Mouse (Mus musculus) limb, embryonic 14.5 days (tissue): Measurements from ENCODE around the gene Cers3. TPM values are rescaled to one million over a fixed set of nuclear protein-coding genes. Genes with fewer than 3 reads are reported as not detected.

Experiments
- ATAC-seq: fragments of 200-750 bp; cut with Nextera tagmentation; 2 replicates; pipeline ENCODE4 v1.8.0; 2017; ENCODE audit warnings: low read depth, moderate number of reproducible peaks, moderate TSS enrichment; ENCODE audit not compliant: low FRiP score
- DNase-seq: peaks from one replicate; pipeline ENCODE4 v3.0.0-alpha.2; 2015; ENCODE audit warnings: low spot score
- H3K27ac ChIP-seq: fragments of 300-500 bp; sonication (generic); replicated peaks from 2 replicates; pipeline ENCODE4 v1.5.1; 2014; ENCODE audit warnings: low read depth, mild to moderate bottlenecking, low read length, moderate library complexity, mixed read lengths
- H3K27me3 ChIP-seq: fragments of 300-500 bp; sonication (generic); 2 replicates; pipeline ENCODE4 v1.6.1; 2014; ENCODE audit warnings: low read length, mixed read lengths; ENCODE audit not compliant: control insufficient read depth, insufficient read depth
- H3K36me3 ChIP-seq: fragments of 300-500 bp; sonication (generic); 2 replicates; pipeline ENCODE4 v1.6.1; 2014; ENCODE audit warnings: mild to moderate bottlenecking, low read length, moderate library complexity, mixed read lengths; ENCODE audit not compliant: control insufficient read depth, insufficient read depth
- H3K4me1 ChIP-seq: fragments of 300-500 bp; sonication (generic); 2 replicates; pipeline ENCODE4 v1.6.1; 2014; ENCODE audit warnings: antibody characterized with exemption, low read length, mixed read lengths; ENCODE audit not compliant: control insufficient read depth, insufficient read depth
- H3K4me2 ChIP-seq: fragments of 300-500 bp; sonication (generic); replicated peaks from 2 replicates; pipeline ENCODE4 v1.6.1; 2014; ENCODE audit warnings: low read depth, mild to moderate bottlenecking, low read length, moderate library complexity; ENCODE audit not compliant: severe bottlenecking
- H3K4me3 ChIP-seq: fragments of 300-500 bp; sonication (generic); replicated peaks from 2 replicates; pipeline ENCODE4 v1.5.1; 2014; ENCODE audit warnings: low read length
- H3K9ac ChIP-seq: fragments of 300-500 bp; sonication (generic); 2 replicates; pipeline ENCODE4 v1.6.1; 2014; ENCODE audit warnings: mild to moderate bottlenecking, low read depth, low read length, moderate library complexity; ENCODE audit not compliant: severe bottlenecking
- H3K9me3 ChIP-seq: fragments of 300-500 bp; sonication (generic); 2 replicates; pipeline ENCODE4 v1.6.1; 2016; ENCODE audit warnings: low read length; ENCODE audit not compliant: control insufficient read depth
- POLR2A ChIP-seq: fragments of 200-500 bp; IDR thresholded peaks from 2 replicates; pipeline ENCODE4 v1.8.0; 2012; ENCODE audit warnings: inconsistent platforms, mild to moderate bottlenecking, moderate library complexity, borderline replicate concordance; ENCODE audit not compliant: insufficient read depth, insufficient read length; ENCODE audit errors: extremely low read depth
- WGBS: fragments of 180-500 bp; shearing (Covaris S2); extraction: QIAGEN DNeasy Blood & Tissue Kit; methylation state at CpG from one replicate; pipeline ENCODE4 v1.1.7; 2014; 5-methylcytosine and 5-hydroxymethylcytosine counted together
- polyA plus RNA-seq, 2 experiments: library from polyadenylated mRNA; depleted of rRNA in 1 of 2; stranded (reverse) in 1 of 2; unstranded in 1 of 2; fragments of >200 nt; fragmentation: Nextera tagmentation in 1 of 2; extraction: Ambion mirVana in 1 of 2; gene quantifications; 2 replicates each; pipeline versions ENCODE4 v1.2.1 to v1.2.3; 2012 to 2014

Cers3 gene
- polyA plus RNA-seq (2012; rRNA removed) (4.4 TPM in 2 replicates), polyA plus RNA-seq (2014; fragmentation: Nextera tagmentation; extraction: Ambion mirVana) (11.9 and 12.0 TPM in 2 replicates)

DNA sequence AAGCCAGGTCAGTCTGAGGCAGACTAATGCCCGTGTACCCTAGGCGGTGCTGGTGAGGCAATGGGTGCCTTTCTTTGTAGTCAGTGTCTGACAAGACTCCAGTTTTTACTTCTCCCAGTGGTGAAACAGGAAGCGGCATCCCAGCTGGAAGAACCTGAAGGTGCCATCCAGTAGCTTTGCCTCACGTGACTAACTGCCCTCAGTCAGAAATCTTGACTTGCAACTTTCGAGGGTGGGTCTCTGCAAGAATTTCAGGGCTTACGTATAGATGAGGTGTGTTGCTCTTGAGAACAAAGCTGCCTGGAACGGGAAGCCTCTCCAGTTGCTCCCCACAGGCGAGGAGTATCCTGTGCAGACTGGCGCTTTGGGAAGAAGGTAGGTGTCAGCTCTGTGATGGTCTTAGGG is at the start of gene Cers3:
Gene Cers3 (plus strand): TSS at position 128 of the 405 bp plus-strand sequence.
- H3K27ac ChIP-seq: no peak within 1 kb of the TSS
- no peak for ATAC-seq
- H3K4me1 ChIP-seq: no peaks in the 10 kb centered on the region
- H3K36me3 ChIP-seq: no peaks in the 10 kb centered on the region
- no peaks in the 10 kb centered on the region for H3K9me3 ChIP-seq
- H3K9ac ChIP-seq: no peak within 1 kb of the TSS
- 0 out of 2 replicates have a peak within 1 kb of the TSS, but pooled peaks have one; percentile 7 for H3K4me2 ChIP-seq
- TF ChIP-seq POLR2A: no peak
- WGBS: 66% methylated on average over 9 of the region's 9 CpGs
- no peak for DNase-seq
- H3K27me3 ChIP-seq: no peaks in the 10 kb centered on the region
- no peak within 1 kb of the TSS for H3K4me3 ChIP-seq

DNA sequence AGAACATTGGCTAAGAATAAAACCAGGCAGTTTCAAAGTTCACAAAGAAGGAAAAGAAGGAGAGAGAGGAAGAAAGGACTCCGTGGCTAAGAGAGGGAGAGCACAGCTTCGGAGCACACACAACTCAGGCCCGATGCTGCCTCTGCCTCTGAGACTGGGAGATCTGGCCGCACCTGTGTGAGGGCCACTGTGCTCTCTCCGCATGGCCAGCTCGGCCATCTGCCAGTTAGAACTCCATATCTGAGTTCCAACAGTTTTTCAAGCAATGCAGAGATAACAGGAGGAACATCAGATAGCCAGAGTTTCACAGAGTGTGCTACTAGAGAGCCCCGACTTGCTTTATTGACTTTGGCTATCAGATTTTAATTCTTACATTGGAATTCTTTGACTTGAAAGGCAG is 48.8 kb upstream of the Cers3 start:
- TF ChIP-seq POLR2A: no peak
- Histone ChIP-seq H3K36me3 (peaks cover 22% of the 10 kb centered on the region), H3K9me3 (no peaks in the 10 kb centered on the region), H3K4me3 (no peak overlapping the region), H3K27me3 (no peaks in the 10 kb centered on the region), H3K27ac (no peak overlapping the region), H3K4me1 (0 out of 2 replicates have a peak, but pooled peaks cover 3% of the 10 kb centered on the region), H3K4me2 (no peak overlapping the region), H3K9ac (no peak overlapping the region)
- no peak for DNase-seq
- WGBS: 77% methylated on average over 7 of the region's 7 CpGs
- no peak for ATAC-seq

DNA sequence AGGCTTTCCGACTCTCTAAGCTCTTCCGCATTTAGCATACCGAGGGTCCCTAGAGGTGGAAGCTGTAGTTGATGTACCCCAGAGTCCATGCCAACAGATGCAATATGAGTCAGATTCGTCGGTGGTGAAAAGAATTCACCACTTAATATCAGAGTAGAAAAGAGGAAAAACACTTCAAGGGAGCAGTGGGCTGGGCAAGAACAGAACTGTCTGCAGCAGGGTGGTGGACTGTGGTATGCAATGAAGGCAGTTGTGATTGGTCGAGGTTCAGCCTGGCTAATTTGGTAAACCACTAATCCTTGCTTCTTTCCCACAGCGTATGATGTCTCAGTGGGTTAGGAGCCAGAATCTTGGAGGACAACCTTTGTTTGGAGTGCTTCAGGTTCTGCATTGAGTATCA is 40.6 kb upstream of the Cers3 start:
- H3K9me3 ChIP-seq: no peaks in the 10 kb centered on the region
- H3K4me1 ChIP-seq: no peaks in the 10 kb centered on the region
- H3K9ac ChIP-seq: no peak overlapping the region
- no peak overlapping the region for H3K4me2 ChIP-seq
- no peaks in the 10 kb centered on the region for H3K27me3 ChIP-seq
- H3K36me3 ChIP-seq: peaks cover 34% of the 10 kb centered on the region
- no peak overlapping the region for H3K27ac ChIP-seq
- ATAC-seq (no peak), DNase-seq (no peak)
- TF ChIP-seq POLR2A: no peak
- H3K4me3 ChIP-seq: no peak overlapping the region
- 90% methylated on average over 7 of the region's 7 CpGs for WGBS

DNA sequence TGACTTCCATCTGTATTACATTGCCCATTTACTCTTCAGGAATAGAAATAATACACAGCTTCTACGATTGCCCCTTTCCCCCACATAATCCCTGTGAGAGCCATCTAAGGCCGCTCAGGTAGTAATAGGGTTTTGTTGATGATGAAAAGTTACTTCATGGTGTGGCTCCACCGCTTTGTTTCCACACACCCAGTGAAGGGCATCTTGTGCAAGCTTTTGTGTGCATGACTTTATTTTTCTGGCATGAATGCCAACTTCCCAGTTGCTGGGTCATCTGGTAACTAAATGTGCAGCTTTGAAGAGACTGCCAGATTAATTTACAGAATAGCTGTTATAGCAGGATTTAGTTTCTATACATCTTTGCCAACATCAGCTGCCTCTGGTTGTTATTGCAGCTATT is 38.7 kb upstream of the Cers3 start:
- Histone ChIP-seq H3K4me2 (no peak overlapping the region), H3K4me1 (no peaks in the 10 kb centered on the region), H3K9me3 (no peaks in the 10 kb centered on the region), H3K27ac (no peak overlapping the region), H3K4me3 (no peak overlapping the region), H3K27me3 (no peaks in the 10 kb centered on the region), H3K36me3 (peaks cover 33% of the 10 kb centered on the region), H3K9ac (no peak overlapping the region)
- ATAC-seq (no peak), DNase-seq (no peak)
- 97% methylated on average over 3 of the region's 3 CpGs for WGBS
- no peak for TF ChIP-seq POLR2A

DNA sequence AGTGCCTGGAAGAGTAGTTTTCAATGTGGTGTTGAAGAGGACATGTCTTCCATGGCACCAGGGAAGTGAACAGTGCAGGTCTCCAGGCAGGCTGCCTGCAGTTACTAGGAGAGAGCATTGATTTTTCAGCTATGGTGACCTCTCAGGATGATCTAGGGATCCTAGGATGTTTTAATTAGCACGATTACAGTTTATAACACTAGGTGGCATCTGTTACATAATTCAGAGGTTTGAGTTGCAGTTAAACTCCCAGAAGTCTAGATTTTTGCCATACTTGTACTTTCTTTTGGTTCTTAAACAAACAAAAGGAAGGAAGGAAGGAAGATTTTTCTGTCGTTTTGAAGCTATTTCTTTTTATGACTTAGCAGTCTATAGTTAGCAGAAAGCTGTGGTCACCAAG is 32.1 kb upstream of the Cers3 start:
- H3K4me3 ChIP-seq: no peak overlapping the region
- H3K27me3 ChIP-seq: no peaks in the 10 kb centered on the region
- no peak overlapping the region for H3K9ac ChIP-seq
- ATAC-seq: no peak
- no peaks in the 10 kb centered on the region for H3K9me3 ChIP-seq
- TF ChIP-seq POLR2A: no peak
- H3K36me3 ChIP-seq: peaks cover 62% of the 10 kb centered on the region
- WGBS: 50% methylated on average over 2 of the region's 2 CpGs
- H3K27ac ChIP-seq: no peak overlapping the region
- DNase-seq: peak; percentile 27
- no peaks in the 10 kb centered on the region for H3K4me1 ChIP-seq
- H3K4me2 ChIP-seq: no peak overlapping the region

DNA sequence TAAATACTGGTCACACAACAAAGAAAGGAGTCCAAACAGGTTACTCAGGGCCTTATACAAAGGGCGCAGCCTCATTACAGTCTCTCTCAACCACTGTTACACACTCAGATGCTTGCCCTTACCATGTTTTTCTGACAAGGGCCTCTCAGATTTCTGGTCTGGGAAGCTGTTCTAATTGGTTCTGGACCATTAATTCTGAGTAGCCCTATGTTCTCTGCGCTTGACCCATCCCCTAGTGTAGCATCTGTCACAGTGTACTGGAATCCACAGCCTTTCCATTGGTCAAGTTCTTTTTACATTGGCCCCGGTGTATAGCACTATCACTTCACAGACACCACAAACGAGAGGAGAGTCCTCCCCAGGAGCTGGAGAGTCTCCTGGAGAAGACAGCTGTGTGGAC is 18.8 kb upstream of the Cers3 start:
- Histone ChIP-seq H3K4me2 (no peak overlapping the region), H3K4me3 (no peak overlapping the region), H3K4me1 (no peaks in the 10 kb centered on the region), H3K27me3 (no peaks in the 10 kb centered on the region), H3K27ac (no peak overlapping the region), H3K9ac (no peak overlapping the region), H3K9me3 (no peaks in the 10 kb centered on the region; the same call in 1 of the 2 replicates), H3K36me3 (peaks cover 8% of the 10 kb centered on the region; the same call in 1 of the 2 replicates)
- 81% methylated on average over 4 of the region's 4 CpGs for WGBS
- ATAC-seq (no peak), DNase-seq (no peak)
- TF ChIP-seq POLR2A: no peak
